Mouse (Mus musculus) mouse embryonic stem cell (cell line): ENCODE measurements around the gene Mphosph6.

ENCODE experiments used
- in situ Hi-C, 2 experiments: fragments of 300-500 bp; cut with MboI; formaldehyde crosslinking; loops; 1 replicate in 1 of 2; 3 replicates in 1 of 2; pipeline ENCODE4 v1.14.3; 2019 to 2020; ENCODE audit warnings: low sequenced_read_pairs in 2 of 2, low pct_unique_long_range_greater_than_20kb in 1 of 2, mixed read lengths in 1 of 2; ENCODE audit not compliant: unreplicated experiment in 1 of 2

Gene Mphosph6

GRCm38 (mm10) chr8:117801443-117802298 lies at the start of gene Mphosph6:
Mphosph6 (minus strand) TSS chr8:117801943.
- in situ Hi-C loops = no loop called here

- in situ Hi-C loops = loop anchor here in 1 of 2 experiments (25.0 kb wide), 1 partner anchor 213 kb away; no protein-coding TSS in a partner anchor
Observed at GRCm38 (mm10) chr8:117850420-117850819, 48.7 kb upstream of the Mphosph6 start.

- in situ Hi-C loops = no loop called here
Observed at GRCm38 (mm10) chr8:117847865-117848264, 46.1 kb upstream of the Mphosph6 start.

GRCm38 (mm10) chr8:117843694-117844093 lies 42.0 kb upstream of the Mphosph6 start:
- in situ Hi-C loops = no loop called here

- in situ Hi-C loops = no loop called here
Observed at GRCm38 (mm10) chr8:117813524-117813923, 11.8 kb upstream of the Mphosph6 start.

- in situ Hi-C loops = no loop called here
Observed at GRCm38 (mm10) chr8:117810676-117811075, 8.9 kb upstream of the Mphosph6 start.

- in situ Hi-C loops = no loop called here
Observed at GRCm38 (mm10) chr8:117805419-117805818, 3.7 kb upstream of the Mphosph6 start.

- in situ Hi-C loops = no loop called here
Observed at GRCm38 (mm10) chr8:117802299-117802689, 551 bp upstream of the Mphosph6 start.

GRCm38 (mm10) chr8:117798066-117798465 lies 3.7 kb downstream of the Mphosph6 start:
- in situ Hi-C loops = no loop called here

GRCm38 (mm10) chr8:117796464-117796863 lies 5.3 kb downstream of the Mphosph6 start:
- in situ Hi-C loops = no loop called here

- in situ Hi-C loops = no loop called here
Observed at GRCm38 (mm10) chr8:117794581-117794980, 7.2 kb downstream of the Mphosph6 start.

- in situ Hi-C loops = no loop called here
Observed at GRCm38 (mm10) chr8:117792616-117793144, 9.1 kb downstream of the Mphosph6 start.

GRCm38 (mm10) chr8:117786428-117786827 lies 15.3 kb downstream of the Mphosph6 start:
- in situ Hi-C loops = no loop called here

GRCm38 (mm10) chr8:117783021-117783420 lies 18.7 kb downstream of the Mphosph6 start:
- in situ Hi-C loops = no loop called here

GRCm38 (mm10) chr8:117781375-117782129 lies 20.2 kb downstream of the Mphosph6 start:
- in situ Hi-C loops = no loop called here

- in situ Hi-C loops = no loop called here
Observed at GRCm38 (mm10) chr8:117779344-117779743, 22.4 kb downstream of the Mphosph6 start.

GRCm38 (mm10) chr8:117778531-117779322 lies 23.0 kb downstream of the Mphosph6 start:
- in situ Hi-C loops = no loop called here

GRCm38 (mm10) chr8:117776075-117776474 lies 25.7 kb downstream of the Mphosph6 start:
- in situ Hi-C loops = no loop called here
